Mouse (Mus musculus) B cell, adult 2 months (primary cell): ENCODE measurements around the gene Slf2.

Experiments used
- DNase-seq, 2 experiments: peaks; one replicate each; pipeline ENCODE4 v3.0.0; 2022

Gene Slf2

DNA sequence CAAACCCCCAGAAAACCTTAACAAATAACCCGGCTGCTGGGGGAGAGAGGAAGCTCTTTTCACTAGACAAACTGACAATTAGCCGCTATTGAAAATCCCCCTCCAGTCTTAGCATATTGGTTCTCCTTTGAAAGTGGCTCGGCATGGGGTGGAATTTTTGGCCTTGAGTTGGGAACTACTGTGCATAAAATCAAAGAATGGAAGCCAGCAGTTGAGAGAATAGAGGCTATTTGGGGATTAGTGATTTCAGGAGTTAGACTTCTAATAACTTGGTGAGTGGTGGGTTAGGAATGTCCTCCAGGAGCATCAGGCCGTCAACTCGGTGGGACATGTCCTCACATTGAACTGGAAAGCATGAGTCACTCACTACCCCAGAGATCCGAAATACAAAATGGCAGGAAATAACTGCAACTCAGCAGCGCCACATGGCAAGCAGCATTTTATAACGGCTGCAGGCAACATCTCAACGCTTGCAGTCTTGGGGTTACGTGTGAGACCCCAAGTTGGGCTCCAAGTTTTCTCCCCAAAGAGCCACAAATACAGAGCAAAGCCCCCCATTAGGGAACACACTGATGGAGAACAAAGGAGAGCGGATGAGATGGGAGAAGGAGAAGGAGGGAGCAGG, 22.0 kb upstream of the Slf2 start:
- no peak for DNase-seq

DNA sequence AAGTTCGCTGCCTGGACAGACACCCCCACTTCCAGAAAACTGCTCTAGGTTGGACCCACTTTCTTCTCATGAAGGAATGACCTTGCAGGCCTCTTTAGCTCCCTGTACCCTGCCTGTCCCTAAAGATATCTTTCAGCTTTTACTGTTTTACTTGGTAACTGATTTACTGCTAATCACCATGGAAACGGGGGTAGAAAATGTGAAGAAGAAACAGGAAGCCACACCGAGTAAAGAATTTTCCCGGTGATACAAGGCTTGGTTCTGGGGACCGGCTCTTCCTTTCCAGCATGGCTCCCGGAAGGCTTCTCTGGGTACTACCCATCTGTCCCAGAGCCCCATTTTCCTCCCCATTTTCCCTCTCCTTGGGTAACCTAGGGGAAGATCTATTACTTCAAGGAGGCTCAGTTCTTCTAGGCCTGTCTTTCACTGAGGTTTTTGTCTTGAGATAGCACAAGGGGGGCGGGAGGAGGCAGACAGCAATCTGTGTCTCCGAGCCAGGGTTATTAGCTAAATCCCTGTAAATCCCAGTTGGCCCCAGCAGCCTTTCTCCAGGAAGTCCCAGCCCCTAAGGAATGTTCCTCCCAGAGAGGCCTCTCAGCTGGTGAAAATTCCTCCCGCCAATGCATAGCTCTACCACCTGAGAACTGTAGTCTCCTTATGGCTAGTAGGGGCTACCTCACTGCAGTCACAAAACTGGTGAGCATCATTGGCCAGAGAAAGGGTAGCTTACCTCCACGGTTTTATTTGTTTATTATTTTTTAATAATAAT, 16.3 kb upstream of the Slf2 start:
- no peak for DNase-seq

DNA sequence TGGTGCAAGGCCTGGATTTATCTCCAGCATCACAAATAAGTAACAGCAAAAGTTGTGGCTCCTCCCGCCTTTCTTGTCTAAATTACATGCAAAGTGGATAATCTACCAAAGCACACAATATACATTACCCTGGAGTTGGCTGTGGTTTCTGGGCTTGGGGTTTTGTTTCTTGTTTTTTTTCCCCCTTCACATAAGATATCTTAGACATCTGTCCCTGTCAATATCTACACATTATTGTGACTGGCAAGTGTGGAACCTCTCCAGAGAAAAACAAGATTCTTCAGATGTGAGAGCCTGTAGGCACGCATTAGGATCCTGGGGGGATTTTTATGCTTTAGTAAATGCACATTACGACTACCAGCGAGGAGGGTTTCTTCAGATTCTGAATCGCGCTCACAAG, 12.8 kb upstream of the Slf2 start:
- no peak for DNase-seq

- DNase-seq: no peak
These were observed 9.3 kb upstream of the Slf2 start for GRCm38 (mm10) chr19:44921466-44922139.

DNA sequence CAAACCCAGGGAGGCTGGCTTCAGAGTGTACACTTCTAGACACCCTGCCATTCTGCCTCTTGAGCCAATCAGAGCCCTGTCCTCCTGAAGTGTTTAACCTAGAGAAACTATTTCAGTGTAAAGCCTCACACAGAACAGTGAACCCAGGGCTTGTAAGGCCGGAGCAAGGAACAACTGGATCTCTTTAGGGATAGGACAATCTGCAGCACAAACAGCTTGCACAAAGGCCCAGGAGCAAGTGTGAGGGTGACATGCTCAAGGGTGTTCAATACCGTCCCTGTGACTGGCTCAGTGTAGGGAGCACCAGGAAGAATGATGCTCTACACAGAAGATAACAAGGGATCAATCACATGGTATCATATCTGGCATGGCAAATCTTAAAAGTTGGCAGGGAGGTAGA, 8.4 kb upstream of the Slf2 start:
- no peak for DNase-seq

DNA sequence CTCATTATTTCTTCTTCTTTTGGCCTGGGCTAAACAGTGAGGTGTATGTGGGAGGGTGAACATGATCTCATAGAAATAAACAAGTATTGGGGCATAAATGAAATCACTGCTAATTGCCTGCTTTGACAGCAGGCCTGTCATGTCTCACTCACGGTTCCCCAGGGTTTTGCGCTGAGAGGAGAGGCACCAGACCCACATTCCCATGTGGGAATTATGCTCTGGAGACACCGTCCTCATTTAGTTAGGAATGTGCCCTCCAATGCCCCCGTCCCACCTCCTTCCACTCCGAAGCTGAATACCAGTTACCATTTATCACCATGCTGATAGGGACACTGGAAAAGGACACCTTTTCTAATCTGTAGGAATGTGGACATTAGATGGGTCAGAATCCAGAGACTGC, 6.3 kb upstream of the Slf2 start:
- no peak for DNase-seq

- no peak for DNase-seq
These were observed 4.2 kb upstream of the Slf2 start for GRCm38 (mm10) chr19:44926781-44927180.

DNA sequence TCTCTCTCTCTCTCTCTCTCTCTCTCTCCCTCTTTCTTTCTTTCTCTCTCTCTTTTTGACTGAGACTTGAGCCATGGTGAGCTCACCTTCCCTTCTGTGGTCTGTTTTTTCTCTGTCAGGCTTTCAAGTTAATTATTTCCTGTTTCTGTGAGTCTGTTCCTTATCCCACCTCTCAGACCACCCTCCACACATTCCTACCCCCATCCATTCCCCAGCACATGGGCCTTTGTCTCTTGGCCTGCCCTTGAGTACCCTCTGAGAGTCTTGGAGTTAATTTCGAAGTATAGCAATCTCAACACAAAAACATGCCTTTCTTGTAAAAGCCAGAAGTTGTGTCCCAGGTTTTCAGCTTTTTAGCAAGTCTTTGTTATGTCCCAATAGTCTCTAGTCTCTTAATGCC, 3.7 kb upstream of the Slf2 start:
- no peak for DNase-seq

- no peak for DNase-seq
These were observed 2.8 kb upstream of the Slf2 start for GRCm38 (mm10) chr19:44928185-44928584.

DNA sequence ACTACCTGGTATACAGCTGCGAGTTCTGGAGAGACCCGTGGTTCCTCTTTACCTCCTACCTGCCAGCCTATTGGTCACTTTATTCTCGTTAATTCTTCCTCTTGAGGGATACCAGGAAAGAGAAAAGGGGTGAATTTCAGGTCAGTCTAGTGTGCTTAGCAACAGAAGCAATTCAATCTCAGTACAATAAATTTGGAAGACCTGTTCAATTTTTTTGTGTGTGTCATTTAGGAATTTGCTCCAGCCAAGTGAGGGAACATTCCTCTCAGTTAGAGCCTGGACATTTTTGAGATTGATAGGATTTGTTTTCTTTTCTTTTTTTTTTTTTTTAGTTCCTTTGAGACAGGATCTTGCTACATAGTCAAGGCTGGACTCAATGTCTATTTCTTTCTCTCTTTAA, 1.7 kb upstream of the Slf2 start:
- DNase-seq: no peak

- DNase-seq: no peak
These were observed 1.3 kb upstream of the Slf2 start for GRCm38 (mm10) chr19:44929663-44930062.

DNA sequence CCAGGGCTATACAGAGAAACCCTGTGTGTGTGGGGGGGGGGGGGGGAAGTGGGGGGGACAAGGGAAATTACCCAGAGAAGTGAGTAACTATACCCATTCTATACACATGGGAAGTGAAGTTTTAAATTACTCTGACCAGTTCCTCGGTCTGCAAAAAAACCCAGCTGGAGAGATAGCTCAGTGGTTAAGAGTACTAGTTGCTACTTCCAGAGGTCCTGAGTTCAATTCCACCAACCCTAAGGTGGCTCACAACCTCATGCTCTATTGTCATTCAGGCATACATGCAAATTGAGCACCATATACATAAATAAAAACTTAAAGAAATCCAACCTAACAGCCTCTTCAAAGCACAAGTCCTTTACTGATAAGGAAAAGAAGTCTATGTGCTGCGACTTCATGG, 829 bp upstream of the Slf2 start:
- DNase-seq: no peak

DNA sequence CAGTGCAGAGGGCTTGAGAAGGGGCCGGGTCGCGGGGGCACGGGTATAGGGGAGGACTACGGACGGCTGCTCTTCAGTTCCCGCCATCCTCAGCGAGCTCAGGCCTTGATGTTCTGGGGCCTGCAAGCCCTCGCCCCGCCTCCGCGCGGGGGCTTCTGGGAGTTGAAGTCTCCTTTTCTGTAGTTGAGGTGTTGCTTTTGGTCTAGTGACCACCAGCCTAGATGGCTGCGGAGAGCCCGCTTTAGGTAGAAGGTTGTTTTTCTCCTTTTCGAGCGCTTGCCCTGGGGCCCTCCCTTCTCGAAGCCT, 456 bp downstream of the Slf2 start:
- peak; percentile 96 for DNase-seq

GRCm38 (mm10) chr19:44932051-44932450, 1.1 kb downstream of the Slf2 start:
- DNase-seq: no peak

GRCm38 (mm10) chr19:44933136-44933535, 2.2 kb downstream of the Slf2 start:
- DNase-seq: no peak

DNA sequence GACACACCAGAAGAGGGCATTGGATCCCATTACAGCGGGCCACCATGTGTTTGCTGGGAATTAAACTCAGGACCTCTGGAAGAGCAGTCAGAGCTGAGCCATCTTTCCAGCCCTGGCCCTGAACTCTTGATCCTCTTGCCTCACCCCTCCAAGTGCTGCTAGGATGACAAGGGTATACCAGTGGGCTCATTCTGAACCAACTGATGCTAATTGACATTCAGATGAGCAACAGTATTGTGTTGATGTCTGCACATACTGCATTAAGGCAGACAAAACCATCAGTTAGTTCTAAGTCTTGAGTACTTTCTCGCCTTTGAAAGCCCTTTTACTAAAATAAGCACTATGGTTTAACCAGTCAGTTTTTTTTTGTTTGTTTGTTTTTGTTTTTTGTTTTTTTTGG, 28.7 kb downstream of the Slf2 start:
- DNase-seq: no peak

DNA sequence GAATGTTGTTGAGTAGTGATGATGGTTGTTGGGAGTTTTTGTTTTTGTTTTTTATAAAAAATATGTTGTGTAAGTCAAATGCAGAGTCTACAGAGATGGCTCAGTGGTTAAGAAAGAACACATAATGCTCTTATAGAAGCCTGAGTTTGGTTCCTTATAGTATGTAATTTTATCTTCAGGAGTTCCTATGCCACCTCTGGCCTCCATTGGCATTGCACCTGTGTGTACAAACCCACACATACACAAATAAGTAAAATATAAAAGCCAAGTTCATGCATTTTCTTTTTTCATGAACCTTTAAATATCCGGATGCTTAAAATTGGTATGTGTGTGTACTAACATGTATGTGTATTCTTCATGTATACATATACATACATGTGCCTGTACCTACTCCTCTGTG, 35.0 kb downstream of the Slf2 start:
- DNase-seq: no peak

DNA sequence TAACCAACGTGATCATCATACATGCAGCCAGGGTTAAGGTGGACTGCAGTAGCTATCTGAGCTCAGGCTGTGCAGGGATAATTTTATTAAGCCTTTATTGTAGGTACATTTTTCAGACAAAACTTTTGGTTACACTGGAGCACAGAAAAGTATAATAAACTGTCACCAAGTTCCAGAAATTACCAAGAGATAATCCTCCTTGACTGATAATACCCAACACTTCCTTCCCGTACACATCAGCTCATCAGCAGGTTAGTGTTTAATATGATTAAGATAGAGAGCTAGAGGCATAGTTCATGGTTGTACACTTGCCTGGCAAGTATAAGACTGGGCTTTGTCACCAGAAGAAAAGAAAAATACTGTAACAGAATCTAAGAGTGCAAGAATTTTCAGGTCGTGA, 37.4 kb downstream of the Slf2 start:
- no peak for DNase-seq

- no peak for DNase-seq
These were observed 45.7 kb downstream of the Slf2 start for GRCm38 (mm10) chr19:44976636-44977035.

DNA sequence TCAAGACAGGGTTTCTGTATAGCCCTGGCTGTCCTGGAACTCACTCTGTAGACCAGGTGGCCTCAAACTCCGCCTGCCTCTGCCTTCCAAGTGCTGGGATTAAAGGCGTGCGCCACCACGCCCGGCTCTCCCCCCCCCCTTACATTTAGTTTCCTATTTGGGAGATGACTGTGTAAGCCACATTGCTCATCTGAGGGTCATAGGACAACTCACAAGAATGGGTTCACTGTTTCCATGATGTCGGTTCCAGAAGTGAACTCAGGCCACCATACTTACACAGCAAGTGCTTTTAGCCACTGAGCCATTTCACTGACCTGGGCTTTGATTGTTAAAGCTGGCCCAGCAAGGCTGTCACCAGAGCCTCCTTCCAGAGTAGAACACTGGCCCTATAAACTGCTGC, 46.2 kb downstream of the Slf2 start:
- no peak for DNase-seq

GRCm38 (mm10) chr19:44980787-44981186, 49.8 kb downstream of the Slf2 start:
- DNase-seq: no peak

DNA sequence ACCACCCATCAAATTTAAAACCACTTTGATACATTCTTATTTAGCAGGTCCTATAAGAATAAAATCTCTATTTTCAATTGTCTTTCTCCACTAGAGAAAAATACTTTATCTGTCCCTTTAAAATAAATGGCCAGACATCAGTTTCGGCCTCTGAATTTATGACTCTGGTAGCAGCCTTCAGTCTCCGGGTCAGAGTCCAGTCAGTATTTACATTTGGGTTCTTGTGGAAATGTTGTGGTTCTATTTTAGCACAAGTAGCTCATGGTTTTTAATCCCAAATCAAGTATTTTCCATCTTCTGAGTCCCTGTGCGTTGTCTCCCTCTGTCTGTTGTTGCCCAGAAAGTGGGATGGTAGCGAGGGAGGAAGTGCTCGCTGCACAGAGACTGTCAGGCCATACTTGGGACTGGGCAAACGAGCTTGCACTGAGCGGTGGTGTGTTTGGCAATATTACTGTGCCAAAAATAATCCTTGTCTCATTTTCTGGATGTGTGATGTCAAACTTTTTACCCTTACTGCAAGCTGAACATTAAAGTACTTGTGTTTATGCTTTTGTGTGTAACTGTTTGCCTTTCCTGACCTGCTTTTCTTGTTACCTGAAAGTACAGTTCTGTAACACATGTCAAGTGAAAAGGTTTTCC, 51.6 kb downstream of the Slf2 start:
- DNase-seq: no peak

GRCm38 (mm10) chr19:44983366-44983765, 52.4 kb downstream of the Slf2 start:
- no peak for DNase-seq

DNA sequence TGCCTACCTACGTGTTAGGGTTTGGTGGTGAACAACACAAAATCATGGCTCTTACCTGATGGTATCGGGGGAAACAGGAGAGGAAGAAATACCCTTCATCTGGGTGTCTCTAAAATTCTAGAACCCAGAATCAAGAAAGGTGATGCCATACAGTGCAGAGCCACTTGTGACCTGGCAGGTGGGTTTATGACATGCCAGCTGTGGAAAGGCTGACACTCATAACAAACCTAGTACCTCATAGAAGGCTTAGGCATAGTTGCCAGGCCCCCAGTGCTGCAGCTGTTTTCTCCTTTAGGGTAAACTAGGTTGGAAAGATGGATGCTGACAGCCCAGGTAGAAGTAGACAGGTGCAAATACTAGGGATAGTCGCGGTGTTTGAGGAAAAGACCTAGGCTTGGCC, 53.5 kb downstream of the Slf2 start:
- DNase-seq: no peak
